Mouse (Mus musculus) heart, adult 2 months (tissue): Measurements from ENCODE around the gene Cep104.

Source experiments
- CTCF ChIP-seq: fragments of 200-600 bp; IDR thresholded peaks from 2 replicates; pipeline ENCODE4 v1.8.1; 2022; ENCODE audit warnings: antibody characterized with exemption, mild to moderate bottlenecking, moderate library complexity
- EP300 ChIP-seq: fragments of 200-500 bp; IDR thresholded peaks from 2 replicates; pipeline ENCODE4 v1.6.1; 2011; ENCODE audit warnings: low read depth, low read length, control low read depth; ENCODE audit not compliant: insufficient read depth
- POLR2A ChIP-seq: fragments of 200-500 bp; IDR thresholded peaks from 2 replicates; pipeline ENCODE4 v1.6.1; 2011; ENCODE audit warnings: mild to moderate bottlenecking, low read depth, low read length, control low read depth; ENCODE audit not compliant: insufficient read depth

DNA sequence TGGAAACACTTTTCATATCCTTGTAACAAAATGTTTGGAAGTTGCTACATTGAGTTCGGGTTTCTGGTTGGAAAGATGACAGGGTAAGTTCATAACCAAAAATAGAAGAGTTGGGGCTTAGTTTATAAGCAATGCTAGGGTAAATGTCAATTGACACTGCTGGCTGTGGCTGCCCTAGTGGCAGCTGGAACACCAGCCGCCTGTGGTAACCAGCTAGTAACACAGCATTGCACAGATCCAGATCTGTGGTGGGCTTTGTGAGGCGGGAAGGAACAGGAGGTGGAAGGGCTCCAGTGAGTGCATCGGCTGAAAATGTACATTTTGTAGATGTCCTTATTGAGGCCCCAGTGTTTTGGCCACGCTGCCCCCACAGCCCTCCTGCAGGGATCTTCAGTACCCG, 774 bp downstream of the Cep104 start:
- TF ChIP-seq EP300 (no peak), POLR2A (no peak), CTCF (no peak)
